Mouse (Mus musculus): Measurements from ENCODE around the gene Pcare.
"Not testable (repeated sequence)": the region's sequence is repeated elsewhere in the genome, so short reads cannot be mapped to it uniquely, and the experiment has no call there.

Pcare gene

DNA sequence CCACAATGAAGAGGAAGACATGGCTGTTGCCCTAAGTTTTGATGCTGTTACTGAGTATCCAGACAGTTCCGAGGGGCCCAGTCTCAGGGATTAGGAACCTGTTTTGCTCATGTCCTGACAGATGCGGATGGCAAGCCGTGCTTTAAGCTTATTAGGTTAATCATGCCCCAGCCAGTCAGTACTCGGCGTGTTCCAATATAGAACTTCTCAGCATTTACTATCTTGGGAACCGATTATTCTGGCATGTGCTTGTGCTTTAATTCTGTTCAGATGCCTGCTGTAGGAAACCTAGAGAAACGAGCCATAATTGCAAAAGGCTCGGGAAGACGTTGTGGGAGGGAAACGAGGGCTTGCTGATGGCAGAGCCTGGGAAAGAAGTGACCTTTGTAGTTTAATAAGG lies at the start of gene Pcare:
Pcare (minus strand) TSS at position 64 of the 400 bp plus-strand sequence.
- DNase-seq = no peak

- DNase-seq = no peak
These were observed 43.0 kb upstream of the Pcare start for GRCm38 (mm10) chr17:71795521-71796205.

- DNase-seq = no peak
These were observed 38.9 kb upstream of the Pcare start for GRCm38 (mm10) chr17:71791622-71792021.

GRCm38 (mm10) chr17:71791109-71791508 lies 38.4 kb upstream of the Pcare start:
- DNase-seq = no peak

DNA sequence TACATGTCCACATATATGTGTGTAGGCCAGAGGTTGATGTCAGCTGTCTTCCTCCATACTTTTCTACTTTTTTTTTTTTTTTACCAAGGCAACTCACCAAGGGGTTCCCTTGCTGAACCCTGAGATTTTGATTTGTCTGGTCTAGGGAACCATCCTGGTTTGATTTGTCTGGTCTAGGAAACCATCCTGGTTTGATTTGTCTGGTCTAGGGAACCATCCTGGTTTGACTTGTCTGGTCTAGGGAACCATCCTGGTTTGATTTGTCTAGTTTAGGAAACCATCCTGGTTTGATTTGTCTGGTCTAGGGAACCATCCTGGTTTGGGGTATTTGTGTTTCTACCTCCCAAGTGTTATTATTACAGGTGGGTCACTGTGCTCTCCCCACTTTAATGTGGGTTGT lies 33.8 kb upstream of the Pcare start:
- no peak for DNase-seq

DNA sequence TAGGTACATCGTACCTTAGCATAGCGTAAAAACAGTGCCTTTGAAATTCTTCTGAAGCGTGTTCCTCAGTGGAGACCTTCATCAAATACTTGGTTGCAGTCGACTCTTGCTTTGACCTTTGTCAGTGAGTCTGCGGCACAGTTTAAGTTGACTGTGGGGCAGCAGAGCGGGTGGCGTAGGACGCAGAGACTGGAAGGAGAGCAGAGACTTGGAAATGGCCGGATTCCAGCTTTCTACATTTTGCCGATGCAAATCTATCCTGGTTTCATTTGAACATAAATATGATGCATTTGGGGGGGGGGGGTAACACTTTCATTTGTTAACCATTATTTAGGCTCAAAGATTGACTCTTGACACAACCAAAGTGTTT lies 30.7 kb upstream of the Pcare start:
- no peak for DNase-seq

- DNase-seq = peak; percentile 14
These were observed 30.1 kb upstream of the Pcare start for GRCm38 (mm10) chr17:71782699-71783365.

GRCm38 (mm10) chr17:71782242-71782698 lies 29.6 kb upstream of the Pcare start:
- no peak for DNase-seq

DNA sequence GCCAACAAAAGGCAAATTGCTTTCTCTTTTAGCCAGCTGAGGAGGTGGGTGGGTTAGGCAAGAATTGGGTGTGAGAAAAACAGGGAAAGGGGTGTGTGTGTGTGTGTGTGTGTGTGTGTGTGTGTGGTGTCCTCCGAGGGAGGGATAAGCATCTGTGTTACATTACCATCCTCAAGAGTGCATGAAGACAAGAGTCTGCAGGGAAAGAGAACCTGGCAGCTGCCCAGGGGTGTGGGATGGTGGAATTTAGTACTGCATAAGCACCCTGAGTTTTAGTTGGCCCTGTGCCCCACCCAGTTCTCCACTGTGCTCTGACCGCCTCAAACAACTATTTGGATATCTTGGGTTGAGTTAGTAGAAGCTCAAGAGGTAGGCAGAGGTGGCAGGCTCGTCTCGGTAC lies 28.3 kb upstream of the Pcare start:
- DNase-seq = peak; percentile 80

DNA sequence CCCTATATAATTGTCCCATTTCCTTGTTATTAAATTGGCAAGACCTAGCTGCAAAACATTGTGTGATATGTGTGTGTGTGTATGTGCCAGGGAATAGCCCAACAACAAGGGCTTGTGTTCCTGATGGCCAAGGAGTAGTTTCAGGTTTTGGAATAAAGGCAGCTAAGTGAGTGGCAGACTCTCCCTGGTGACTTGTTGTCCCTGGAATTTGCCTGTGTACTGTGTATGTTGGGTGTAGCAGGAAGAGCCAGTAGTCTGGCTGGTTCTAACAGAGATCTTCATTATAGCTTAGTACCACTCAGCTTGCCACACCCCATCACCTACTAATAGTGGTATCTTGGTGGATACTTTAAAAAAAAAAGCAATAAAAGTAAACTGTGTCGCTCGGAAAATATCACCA lies 27.8 kb upstream of the Pcare start:
- DNase-seq = no peak

GRCm38 (mm10) chr17:71778696-71779095 lies 26.0 kb upstream of the Pcare start:
- no peak for DNase-seq

- DNase-seq = no peak
These were observed 22.6 kb upstream of the Pcare start for GRCm38 (mm10) chr17:71775279-71775678.

GRCm38 (mm10) chr17:71774173-71774572 lies 21.5 kb upstream of the Pcare start:
- no peak for DNase-seq

- no peak for DNase-seq
These were observed 18.0 kb upstream of the Pcare start for GRCm38 (mm10) chr17:71770696-71771095.

GRCm38 (mm10) chr17:71769564-71769963 lies 16.9 kb upstream of the Pcare start:
- DNase-seq = no peak

DNA sequence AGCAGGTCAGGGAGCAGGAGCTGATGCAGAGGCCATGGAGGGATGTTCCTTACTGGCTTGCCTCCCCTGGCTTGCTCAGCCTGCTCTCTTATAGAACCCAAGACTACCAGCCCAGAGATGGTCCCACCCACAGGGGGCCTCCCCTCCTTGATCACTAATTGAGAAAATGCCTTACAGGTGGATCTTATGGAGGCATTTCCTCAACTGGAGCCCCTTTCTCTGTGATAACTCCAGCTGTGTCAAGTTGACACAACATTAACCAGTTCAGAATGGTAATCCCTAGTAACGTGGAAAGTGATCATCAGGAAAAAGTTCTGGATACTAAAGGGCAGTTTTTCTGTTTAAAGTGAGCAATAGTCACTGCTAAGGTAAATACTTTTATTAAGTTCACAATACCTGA lies 15.5 kb upstream of the Pcare start, which contains the start of gene Clip4:
Clip4 (plus strand) TSS at position 301 of the 400 bp plus-strand sequence.
- DNase-seq = not testable (repeated sequence)

DNA sequence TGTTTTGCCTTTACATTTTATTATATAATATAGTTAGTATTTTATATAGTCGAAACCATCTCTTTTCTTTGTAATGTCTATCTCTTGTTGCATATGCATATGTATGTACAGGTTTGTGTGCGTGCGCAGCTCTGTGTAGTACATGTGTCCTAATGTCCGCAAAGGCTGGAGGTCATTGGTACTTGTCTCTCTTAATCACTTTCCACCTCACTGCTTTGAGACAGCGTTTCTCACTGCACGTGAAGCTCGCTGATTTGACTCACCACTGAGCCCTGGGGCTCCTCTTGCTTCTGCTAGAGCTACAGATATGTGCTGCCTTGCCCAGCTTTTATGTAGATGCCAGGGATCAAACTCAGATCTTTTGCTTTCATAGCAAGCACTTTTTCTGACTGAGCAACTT lies 7.8 kb upstream of the Pcare start:
- no peak for DNase-seq

- no peak for DNase-seq
These were observed 3.0 kb downstream of the Pcare start for GRCm38 (mm10) chr17:71749616-71750168.

DNA sequence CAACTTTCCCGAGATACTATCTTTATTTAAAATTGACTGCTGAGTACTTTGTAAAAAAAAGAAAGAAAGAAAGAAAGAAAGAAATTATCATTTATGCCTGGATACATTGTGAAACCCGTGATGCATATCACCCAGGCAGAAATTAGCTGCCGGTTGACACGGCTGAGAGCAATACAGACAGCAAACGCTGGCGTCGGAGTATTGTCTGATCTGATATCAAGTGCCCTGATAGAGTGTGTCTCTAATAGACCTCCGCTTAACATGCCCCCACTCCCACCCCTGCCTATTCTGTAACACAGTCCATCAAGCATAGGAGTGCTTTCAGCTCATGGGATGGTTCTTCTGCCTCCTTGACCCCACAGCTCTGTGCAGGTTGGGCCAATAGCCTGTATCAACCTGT lies 5.1 kb downstream of the Pcare start:
- DNase-seq = no peak

DNA sequence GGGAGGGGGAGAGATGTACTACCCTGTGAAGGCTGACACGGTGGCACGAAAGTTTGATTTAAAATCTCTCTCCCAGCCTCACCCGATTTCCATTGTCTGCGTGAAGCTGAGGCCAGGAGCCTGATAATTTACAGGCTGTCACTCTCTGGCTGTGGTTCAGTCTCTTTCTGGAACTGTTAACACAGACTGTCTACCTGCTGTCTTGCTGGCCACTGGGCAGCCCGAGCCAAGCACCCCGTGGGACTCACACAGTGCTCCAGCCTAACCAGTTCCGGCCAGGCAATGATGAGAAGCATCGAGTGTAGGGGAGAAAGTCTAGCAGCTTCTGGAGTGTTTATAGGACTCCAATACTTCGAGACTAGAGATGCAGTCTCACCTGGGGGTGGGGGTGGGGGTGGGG lies 6.6 kb downstream of the Pcare start:
- DNase-seq = no peak

DNA sequence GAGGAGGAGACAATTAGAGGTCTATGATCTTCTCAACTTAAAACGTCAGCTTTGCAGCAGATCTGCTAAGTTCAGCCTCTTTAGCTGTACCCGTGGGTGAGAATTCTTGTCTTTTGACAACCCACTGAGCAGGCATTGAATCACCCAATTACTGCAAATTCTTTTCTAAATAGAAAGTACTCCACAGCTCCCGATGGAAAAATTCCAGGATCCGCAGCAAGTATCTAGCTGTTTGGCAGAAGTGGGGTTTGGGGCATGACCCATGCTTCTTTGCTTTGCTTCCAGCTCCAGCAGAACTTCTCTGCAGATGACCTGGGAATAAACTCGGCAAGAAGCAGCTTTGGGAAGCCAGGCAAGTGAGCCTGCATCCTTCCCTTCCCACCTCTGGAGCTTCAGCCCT lies 9.8 kb downstream of the Pcare start:
- peak; percentile 53 for DNase-seq

- DNase-seq = no peak
These were observed 10.5 kb downstream of the Pcare start for GRCm38 (mm10) chr17:71742156-71742555.

DNA sequence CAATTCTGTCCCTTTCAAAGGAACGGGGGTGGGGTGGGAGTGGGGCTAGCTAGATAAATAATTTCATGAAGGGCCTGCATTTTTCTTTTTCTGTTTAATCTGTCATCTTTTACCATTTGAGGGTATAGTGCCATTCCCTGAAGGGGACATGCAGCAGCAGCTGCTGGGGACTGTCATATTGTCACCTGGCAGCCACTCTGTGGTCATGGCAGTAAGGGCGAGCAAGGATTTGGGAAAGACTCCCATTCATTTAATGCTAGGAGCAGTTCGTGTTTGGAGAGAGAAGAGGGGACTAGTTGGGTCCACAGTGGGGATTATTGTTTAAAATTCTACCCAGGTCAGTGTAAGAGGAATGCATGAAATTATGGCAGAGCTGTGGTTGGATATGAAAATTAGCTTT lies 16.3 kb downstream of the Pcare start:
- no peak for DNase-seq

DNA sequence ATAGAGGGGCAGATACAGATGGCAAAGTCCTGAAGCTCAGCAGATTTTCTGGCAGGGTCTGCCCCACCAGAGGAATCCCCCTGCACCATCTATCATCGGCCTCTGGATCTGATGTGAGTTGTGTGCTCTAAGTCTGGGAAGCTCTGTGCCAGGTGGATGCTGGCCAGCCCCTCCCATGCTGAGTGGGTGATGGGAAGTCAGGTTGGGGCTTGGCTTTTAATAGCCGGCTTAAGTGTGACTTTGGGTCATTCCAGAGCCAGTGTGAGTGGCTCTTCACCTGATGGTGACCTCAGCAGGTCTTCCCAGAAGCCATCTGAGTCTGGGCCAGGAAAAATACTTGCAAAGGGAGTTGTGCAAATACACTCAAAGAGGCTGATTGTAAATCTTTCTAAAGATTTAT lies 22.0 kb downstream of the Pcare start:
- DNase-seq = peak; percentile 92
